Mouse (Mus musculus): ENCODE results near the gene Pnrc1. TPM values are rescaled to one million over a fixed set of nuclear protein-coding genes. Genes with fewer than 3 reads are reported as not detected.
"Not testable (repeated sequence)": the region's sequence is repeated elsewhere in the genome, so short reads cannot be mapped to it uniquely, and the experiment has no call there.

Pnrc1 gene
- polyA plus RNA-seq (2015; fragmentation: Nextera tagmentation; extraction: Ambion mirVana), result 46.1 and 59.1 TPM in 2 replicates

DNA sequence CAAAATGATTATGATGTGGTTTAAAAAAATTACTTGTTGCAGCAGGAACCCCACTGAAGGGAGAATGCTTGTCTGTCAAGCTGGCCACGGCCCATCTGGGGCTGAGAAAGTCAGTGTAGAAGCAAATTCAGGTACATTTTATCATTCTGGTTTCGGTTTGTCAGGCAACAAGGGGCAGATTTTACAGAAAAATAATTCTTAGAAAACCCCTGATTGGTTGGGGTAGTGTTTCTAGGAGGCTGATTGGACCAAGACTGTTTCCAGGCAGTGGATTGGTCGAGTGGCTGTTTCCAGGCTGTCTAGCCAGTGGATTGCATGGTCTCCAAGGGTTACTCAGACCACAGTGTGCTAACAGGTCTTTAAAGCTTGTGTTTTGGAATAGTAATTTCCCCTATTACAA is at the start of gene Pnrc1:
Gene Pnrc1, minus strand, starts transcription at position 162 of the 400 bp plus-strand sequence.
- 80% methylated on average over 3 of the region's 3 CpGs for WGBS
- H3K4me2 ChIP-seq, result no peak within 1 kb of the TSS; the same call in 1 of the 2 replicates
- ATAC-seq (ENCODE audit: low FRiP score), result peak; percentile 65
- H3K27ac ChIP-seq (replicated peaks), result no peak within 1 kb of the TSS
- H3K9ac ChIP-seq (replicated peaks), result no peak within 1 kb of the TSS
- no peaks in the 10 kb centered on the region for H3K9me3 ChIP-seq (replicated peaks)
- H3K36me3 ChIP-seq, result no peaks in the 10 kb centered on the region
- H3K27me3 ChIP-seq (replicated peaks), result no peaks in the 10 kb centered on the region
- H3K4me3 ChIP-seq (replicated peaks), result no peak within 1 kb of the TSS
- H3K4me1 ChIP-seq, result no peaks in the 10 kb centered on the region

DNA sequence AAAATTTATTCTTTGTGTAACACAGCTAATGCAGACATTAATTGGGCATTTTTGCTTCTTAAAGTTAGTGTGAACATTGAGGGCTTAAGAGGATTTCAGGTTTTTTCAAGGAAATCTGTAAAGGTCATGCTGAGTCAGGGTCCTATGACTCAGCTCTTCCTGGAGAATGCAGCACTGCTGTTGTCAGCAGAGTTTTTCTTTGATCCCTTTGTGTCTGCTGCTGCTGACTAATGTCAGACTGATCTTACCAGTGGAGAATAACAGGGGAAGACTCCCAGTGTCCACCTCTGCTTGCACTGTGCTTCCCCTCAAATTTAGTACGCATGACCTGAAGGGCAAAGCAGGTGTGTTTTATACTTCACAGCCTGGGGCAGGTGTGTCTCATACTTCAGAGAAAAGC is 48.0 kb upstream of the Pnrc1 start:
- no peak for ATAC-seq (ENCODE audit: low FRiP score)
- Histone ChIP-seq H3K27ac (replicated peaks) (no peak overlapping the region), H3K36me3 (peaks cover 44% of the 10 kb centered on the region), H3K4me1 (no peaks in the 10 kb centered on the region), H3K9ac (replicated peaks) (no peak overlapping the region), H3K4me2 (no peak overlapping the region), H3K27me3 (replicated peaks) (no peaks in the 10 kb centered on the region), H3K9me3 (replicated peaks) (no peaks in the 10 kb centered on the region), H3K4me3 (replicated peaks) (no peak overlapping the region)
- WGBS, result 85% methylated on average over 1 of the region's 1 CpGs

DNA sequence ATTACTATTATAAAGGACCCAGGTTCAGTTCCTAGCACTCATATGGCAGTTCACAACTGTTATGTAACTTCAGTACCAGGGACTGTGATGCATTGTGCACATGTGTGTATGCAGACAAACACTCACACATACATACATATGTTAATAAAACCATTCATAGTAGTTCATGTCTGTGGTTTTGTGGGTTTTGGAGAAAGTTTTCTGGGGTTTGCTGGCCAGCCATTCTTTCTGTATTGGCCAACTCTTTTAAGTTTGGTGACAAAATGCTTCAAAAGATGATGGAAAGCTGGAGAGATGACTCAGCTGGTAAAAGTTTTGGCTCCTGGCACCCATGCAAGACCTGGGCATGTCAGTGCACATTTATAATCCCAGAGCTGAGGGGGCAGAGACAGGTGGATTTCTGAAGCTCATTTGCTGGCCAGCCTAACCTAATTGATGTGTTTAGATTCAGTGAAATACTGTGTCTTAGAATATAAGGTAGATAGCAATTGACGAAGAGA is 43.0 kb upstream of the Pnrc1 start:
- Histone ChIP-seq H3K36me3 (peaks cover 49% of the 10 kb centered on the region), H3K27ac (replicated peaks) (no peak overlapping the region), H3K9me3 (replicated peaks) (no peaks in the 10 kb centered on the region), H3K9ac (replicated peaks) (no peak overlapping the region), H3K4me3 (replicated peaks) (no peak overlapping the region), H3K4me1 (no peaks in the 10 kb centered on the region), H3K4me2 (no peak overlapping the region), H3K27me3 (replicated peaks) (no peaks in the 10 kb centered on the region)
- 100% methylated on average over 1 of the region's 1 CpGs for WGBS
- no peak for ATAC-seq (ENCODE audit: low FRiP score)

DNA sequence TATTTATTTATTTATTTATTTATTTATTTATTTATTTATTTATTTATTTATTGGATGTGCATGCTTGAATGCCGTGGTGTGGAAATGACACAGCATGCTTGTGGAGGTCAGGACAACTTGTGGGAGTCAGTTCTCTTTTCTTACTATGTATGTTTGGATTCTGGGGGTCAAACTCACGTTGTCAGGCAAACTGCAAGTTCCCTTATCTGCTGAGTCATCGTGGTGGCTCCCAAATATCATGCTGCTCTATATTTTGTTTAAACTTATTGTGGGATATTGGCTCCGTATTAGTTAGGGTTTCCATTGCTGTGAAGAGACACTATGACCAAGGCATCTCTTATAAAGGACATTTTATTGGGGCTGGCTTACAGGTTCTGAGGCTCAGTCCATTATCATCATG is 41.2 kb upstream of the Pnrc1 start:
- Histone ChIP-seq H3K4me3 (replicated peaks) (no peak overlapping the region), H3K27me3 (replicated peaks) (no peaks in the 10 kb centered on the region), H3K27ac (replicated peaks) (no peak overlapping the region), H3K36me3 (peaks cover 49% of the 10 kb centered on the region), H3K9me3 (replicated peaks) (no peaks in the 10 kb centered on the region), H3K4me1 (no peaks in the 10 kb centered on the region), H3K9ac (replicated peaks) (no peak overlapping the region), H3K4me2 (no peak overlapping the region)
- 99% methylated on average over 4 of the region's 4 CpGs for WGBS
- no peak for ATAC-seq (ENCODE audit: low FRiP score)

DNA sequence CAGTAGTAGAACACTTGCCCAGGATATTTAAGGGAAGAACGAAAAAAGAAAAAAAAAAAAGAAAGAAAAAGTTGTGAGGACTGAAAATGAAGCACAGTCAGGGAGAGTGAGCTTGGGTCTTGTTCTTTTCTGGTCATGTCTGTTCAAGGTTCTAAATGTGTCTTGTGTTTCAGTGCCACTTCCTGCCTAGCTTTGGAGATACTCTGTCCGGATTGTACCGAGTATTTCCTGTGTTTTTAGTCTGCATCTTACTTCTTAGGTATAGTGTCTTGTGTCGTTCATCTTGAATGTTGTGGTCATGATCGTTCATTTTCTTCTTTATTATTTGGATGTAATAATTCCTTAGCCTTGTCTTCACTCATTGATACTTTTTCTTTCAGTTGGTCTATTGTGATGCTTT is 25.9 kb upstream of the Pnrc1 start:
- no peak overlapping the region for H3K27ac ChIP-seq (replicated peaks)
- 92% methylated on average over 5 of the region's 5 CpGs for WGBS
- peaks cover 14% of the 10 kb centered on the region for H3K4me1 ChIP-seq
- H3K4me2 ChIP-seq, result no peak overlapping the region
- no peak for ATAC-seq (ENCODE audit: low FRiP score)
- H3K9ac ChIP-seq (replicated peaks), result no peak overlapping the region
- H3K27me3 ChIP-seq (replicated peaks), result no peaks in the 10 kb centered on the region
- no peaks in the 10 kb centered on the region for H3K36me3 ChIP-seq
- H3K4me3 ChIP-seq (replicated peaks), result no peak overlapping the region
- H3K9me3 ChIP-seq (replicated peaks), result no peaks in the 10 kb centered on the region

DNA sequence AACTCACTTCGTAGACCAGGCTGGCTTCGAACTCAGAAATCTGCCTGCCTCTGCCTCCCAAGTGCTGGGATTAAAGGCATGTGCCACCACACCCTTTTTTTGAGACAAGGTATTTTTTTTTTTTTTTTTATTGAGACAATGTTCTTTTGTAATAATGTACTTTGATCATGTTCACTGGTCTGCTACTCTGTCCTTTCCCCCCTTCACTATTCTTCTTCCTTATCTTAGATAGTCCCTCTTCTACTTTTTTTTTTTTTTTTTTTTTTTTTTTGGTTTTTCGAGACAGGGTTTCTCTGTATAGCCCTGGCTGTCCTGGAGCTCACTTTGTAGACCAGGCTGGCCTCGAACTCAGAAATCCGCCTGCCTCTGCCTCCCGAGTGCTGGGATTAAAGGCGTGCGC is 24.2 kb upstream of the Pnrc1 start:
- not testable (repeated sequence) for ATAC-seq (ENCODE audit: low FRiP score); H3K27me3 ChIP-seq (replicated peaks); H3K36me3 ChIP-seq; H3K27ac ChIP-seq (replicated peaks); H3K4me3 ChIP-seq (replicated peaks); H3K4me2 ChIP-seq; H3K9me3 ChIP-seq (replicated peaks); H3K9ac ChIP-seq (replicated peaks)
- WGBS, result 97% methylated on average over 7 of the region's 8 CpGs
- peaks cover 16% of the 10 kb centered on the region for H3K4me1 ChIP-seq

DNA sequence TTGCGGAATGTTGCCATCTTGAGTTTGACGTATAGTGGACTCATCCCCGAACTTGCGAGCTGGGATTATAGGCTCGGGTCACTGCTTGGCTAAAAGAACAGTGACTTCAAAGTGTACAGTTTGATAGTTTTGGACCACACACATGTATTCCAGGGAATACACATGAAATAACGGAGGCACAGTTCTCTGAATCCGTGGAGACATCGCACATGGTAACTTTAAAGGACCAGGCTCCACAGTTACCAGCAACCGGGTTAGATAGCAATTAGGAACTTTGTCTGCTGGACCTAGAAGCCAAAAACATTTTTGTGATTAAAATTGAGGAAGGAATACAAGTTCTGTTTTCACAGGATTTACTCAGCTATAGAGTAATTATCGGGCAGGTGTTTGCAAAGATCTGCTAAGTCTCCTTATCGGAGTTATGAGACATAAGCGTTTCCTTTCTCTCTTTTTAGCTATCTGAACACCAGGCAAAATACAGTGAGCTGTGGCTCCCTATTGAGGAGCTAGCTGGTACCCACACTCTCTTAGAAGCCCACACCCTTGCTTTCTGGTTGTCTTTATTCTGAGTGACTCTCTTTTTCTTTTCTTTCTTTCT is 21.0 kb upstream of the Pnrc1 start:
- ATAC-seq (ENCODE audit: low FRiP score), result peak; percentile 3; the same call in 1 of the 2 replicates
- 21% methylated on average over 12 of the region's 12 CpGs for WGBS
- peak overlapping the region; percentile 75 for H3K9ac ChIP-seq (replicated peaks)

DNA sequence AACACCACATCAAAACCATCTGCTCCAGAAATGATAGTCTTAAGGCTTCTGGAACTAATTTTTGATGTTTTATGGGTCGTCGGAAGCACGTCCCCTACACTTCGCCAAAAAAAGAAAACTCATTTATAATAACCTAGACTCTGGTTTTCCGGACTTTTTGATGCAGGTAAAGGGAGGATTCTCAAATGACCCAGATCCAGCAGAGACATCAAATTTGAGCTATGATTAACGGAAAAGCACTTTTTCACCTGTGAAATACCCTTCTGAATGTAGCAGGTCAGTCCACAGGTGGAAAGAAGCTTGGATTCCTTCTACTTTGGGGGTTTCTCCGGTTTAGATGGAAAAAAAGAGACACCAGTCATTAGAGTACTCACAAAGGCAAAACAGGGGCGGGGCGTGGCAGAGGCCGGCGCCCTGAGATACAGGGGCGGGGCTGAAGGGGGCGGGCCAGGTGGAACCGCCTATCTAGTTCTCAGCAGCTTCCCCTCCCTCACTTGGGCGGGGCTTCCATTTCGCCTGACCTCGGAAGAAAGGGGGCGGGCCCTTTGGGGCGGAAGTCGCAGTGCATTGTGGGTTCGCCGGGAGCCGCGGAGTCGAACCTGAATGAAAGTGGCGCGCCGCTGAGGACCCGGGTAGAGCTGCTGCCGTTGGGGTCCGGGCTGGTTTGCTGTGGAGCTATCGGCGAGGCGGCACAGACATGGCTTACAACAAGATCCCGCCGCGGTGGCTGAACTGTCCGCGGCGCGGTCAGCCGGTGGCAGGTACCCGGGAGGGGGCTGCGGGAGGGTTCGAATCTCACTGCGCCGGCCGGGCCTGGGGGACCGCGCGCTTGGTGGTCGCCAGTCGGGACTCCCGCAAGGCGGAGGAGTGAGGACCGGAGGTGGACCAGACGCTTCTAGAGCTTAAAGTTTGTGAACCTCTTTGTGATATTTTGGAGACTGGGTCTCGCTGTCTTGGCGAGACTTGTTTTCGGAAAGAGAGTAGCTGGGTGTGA is 20.1 kb upstream of the Pnrc1 start, which contains the start of gene Rngtt:
Gene Rngtt, plus strand, starts transcription at position 548 of the 994 bp plus-strand sequence.
- H3K4me2 ChIP-seq, result peak within 1 kb of the TSS; percentile 73
- peak; percentile 97 for ATAC-seq (ENCODE audit: low FRiP score)
- peaks cover 16% of the 10 kb centered on the region for H3K4me1 ChIP-seq
- H3K9me3 ChIP-seq (replicated peaks), result no peaks in the 10 kb centered on the region
- no peaks in the 10 kb centered on the region for H3K36me3 ChIP-seq
- H3K27me3 ChIP-seq (replicated peaks), result no peaks in the 10 kb centered on the region
- peak within 1 kb of the TSS; percentile 74 for H3K27ac ChIP-seq (replicated peaks)
- 3% methylated on average over 60 of the region's 60 CpGs for WGBS
- peak within 1 kb of the TSS; percentile 75 for H3K9ac ChIP-seq (replicated peaks)
- peak within 1 kb of the TSS; percentile 79 for H3K4me3 ChIP-seq (replicated peaks)

More for the DNA sequence above, 21.0 kb upstream of the Pnrc1 start:
- H3K27me3 ChIP-seq (replicated peaks), result no peaks in the 10 kb centered on the region
- peak overlapping the region; percentile 79 for H3K4me3 ChIP-seq (replicated peaks)
- H3K9me3 ChIP-seq (replicated peaks), result no peaks in the 10 kb centered on the region
- peaks cover 16% of the 10 kb centered on the region for H3K4me1 ChIP-seq
- H3K27ac ChIP-seq (replicated peaks), result no peak overlapping the region
- H3K36me3 ChIP-seq, result no peaks in the 10 kb centered on the region
- peak overlapping the region; percentile 73 for H3K4me2 ChIP-seq

DNA sequence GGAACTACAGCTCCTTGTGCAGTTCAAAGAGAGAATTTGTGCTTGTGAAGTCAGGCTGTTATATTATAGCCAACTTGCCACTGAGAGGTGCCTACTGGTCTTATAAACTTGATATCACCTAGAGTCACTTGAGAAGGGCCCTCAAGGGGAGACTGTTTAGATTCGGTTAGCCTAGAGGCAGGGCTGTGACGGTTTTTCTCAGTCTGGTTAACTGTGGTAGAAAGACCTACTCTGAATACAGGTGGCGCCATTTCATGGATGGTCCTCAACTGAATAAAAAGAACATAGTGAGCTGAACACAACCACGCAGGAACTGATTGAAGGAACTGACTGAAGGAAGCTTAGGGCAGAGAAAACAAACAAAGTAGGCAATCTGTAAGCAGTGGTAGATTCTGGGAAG is 17.2 kb upstream of the Pnrc1 start:
- ATAC-seq (ENCODE audit: low FRiP score), result no peak
- H3K27ac ChIP-seq (replicated peaks), result no peak overlapping the region
- H3K9me3 ChIP-seq (replicated peaks), result no peaks in the 10 kb centered on the region
- H3K4me2 ChIP-seq, result no peak overlapping the region
- H3K36me3 ChIP-seq, result no peaks in the 10 kb centered on the region
- 84% methylated on average over 4 of the region's 4 CpGs for WGBS
- H3K27me3 ChIP-seq (replicated peaks), result no peaks in the 10 kb centered on the region
- H3K4me1 ChIP-seq, result peaks cover 15% of the 10 kb centered on the region
- no peak overlapping the region for H3K9ac ChIP-seq (replicated peaks)
- H3K4me3 ChIP-seq (replicated peaks), result no peak overlapping the region

DNA sequence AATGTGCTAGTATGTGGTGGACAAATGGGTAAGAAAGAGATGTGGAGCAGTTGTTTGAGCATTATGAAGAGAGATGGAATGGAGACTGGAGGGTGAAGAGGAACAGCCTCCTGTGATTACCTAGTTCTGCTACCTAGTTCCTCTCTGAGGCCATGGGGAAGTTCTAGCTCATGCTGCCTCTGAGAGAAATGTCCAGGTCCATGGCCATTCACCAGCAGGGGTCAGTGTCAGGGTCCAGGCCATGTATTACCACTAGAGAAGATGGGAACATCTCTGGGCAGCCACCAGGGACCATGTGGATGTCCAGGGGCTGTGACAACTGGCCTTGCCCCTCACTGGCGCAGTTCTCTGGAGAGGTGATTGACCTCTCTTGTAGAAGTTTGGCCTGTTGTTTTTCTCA is 13.1 kb upstream of the Pnrc1 start:
- WGBS, result 96% methylated on average over 1 of the region's 1 CpGs
- H3K4me1 ChIP-seq, result no peaks in the 10 kb centered on the region

DNA sequence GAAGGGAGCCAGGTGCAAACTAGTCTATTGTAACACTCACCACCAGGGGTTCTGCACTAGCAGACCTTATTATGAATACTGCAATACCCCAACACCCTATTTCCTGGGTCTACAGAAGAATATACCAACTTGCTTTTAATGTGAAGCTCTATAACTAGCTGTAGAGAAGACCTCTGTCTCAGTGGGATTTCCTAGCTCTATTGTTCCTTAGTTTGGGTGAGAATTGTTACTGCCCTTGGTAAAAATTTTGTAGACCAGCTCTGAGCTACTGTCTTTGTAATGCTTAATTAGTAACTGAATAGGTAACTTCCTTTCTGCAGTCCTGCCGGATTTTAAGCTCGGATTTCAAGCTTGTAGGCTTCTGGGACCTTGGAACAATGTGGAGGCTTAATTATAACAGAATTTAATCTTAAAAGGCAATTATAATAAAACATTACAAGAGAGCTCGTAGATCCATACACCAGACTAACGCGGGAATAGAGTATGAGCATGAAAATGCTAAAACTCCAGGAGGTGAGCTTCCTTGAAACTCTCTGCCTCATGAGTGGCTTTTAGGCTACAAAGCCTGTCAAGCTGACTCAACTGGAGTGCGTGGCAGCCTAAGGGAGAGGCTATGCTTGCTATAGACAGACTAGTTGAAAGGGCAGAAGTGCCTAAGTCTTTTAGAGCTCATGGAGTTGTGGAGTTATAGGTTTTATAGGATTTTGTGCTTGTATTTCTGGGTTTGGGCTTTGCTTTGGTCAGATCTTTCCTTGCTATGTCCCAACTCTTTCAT is 11.1 kb upstream of the Pnrc1 start:
- 84% methylated on average over 6 of the region's 6 CpGs for WGBS

More for the DNA sequence above, 13.1 kb upstream of the Pnrc1 start:
- no peak overlapping the region for H3K27ac ChIP-seq (replicated peaks)
- H3K36me3 ChIP-seq, result no peaks in the 10 kb centered on the region
- ATAC-seq (ENCODE audit: low FRiP score), result no peak
- no peaks in the 10 kb centered on the region for H3K9me3 ChIP-seq (replicated peaks)
- H3K27me3 ChIP-seq (replicated peaks), result no peaks in the 10 kb centered on the region
- H3K4me3 ChIP-seq (replicated peaks), result no peak overlapping the region
- H3K4me2 ChIP-seq, result no peak overlapping the region
- H3K9ac ChIP-seq (replicated peaks), result no peak overlapping the region

More for the DNA sequence above, 11.1 kb upstream of the Pnrc1 start:
- H3K9ac ChIP-seq (replicated peaks); H3K36me3 ChIP-seq; ATAC-seq (ENCODE audit: low FRiP score); H3K4me2 ChIP-seq; H3K27me3 ChIP-seq (replicated peaks); H3K9me3 ChIP-seq (replicated peaks); H3K27ac ChIP-seq (replicated peaks); H3K4me3 ChIP-seq (replicated peaks); H3K4me1 ChIP-seq: not testable (repeated sequence)
